In genomic region chr3:117122211-117122610, GRCm38 (mm10) we compare ENCODE assay signal across 13 mouse cellular contexts.
"Had no signal": no experiment of that assay in that cellular context is flagged by ENCODE, and none has a peak within 500 bp of the region (broad histone marks: within the 10 kb centered on the region; RNA-seq: fewer than 3 reads in every experiment).

No protein-coding gene starts in this region.

- H3K36me3 ChIP-seq: limb, embryonic 10.5 days; liver, embryonic 15.5 days; midbrain, embryonic 13.5 days had no signal

- H3K4me1 ChIP-seq: limb, embryonic 10.5 days; midbrain, embryonic 13.5 days had no signal

- H3K9ac ChIP-seq: liver, embryonic 15.5 days; midbrain, embryonic 13.5 days had no signal

- H3K27ac ChIP-seq: kidney, postnatal 0 days; limb, embryonic 10.5 days; liver, embryonic 15.5 days; midbrain, embryonic 13.5 days had no signal

- H3K9me3 ChIP-seq: limb, embryonic 10.5 days; liver, embryonic 15.5 days; midbrain, embryonic 13.5 days had no signal

- H3K27me3 ChIP-seq: liver, embryonic 15.5 days; midbrain, embryonic 13.5 days had no signal

- H3K4me2 ChIP-seq: liver, embryonic 11.5 days; liver, embryonic 15.5 days; midbrain, embryonic 13.5 days had no signal

- ATAC-seq: lung, postnatal 0 days; midbrain, embryonic 13.5 days had no signal

- H3K4me3 ChIP-seq: limb, embryonic 10.5 days; liver, embryonic 15.5 days; midbrain, embryonic 13.5 days had no signal

- DNase-seq: kidney, adult 11 months; kidney, adult 9 months; lung, adult 2 months; lung, postnatal 36 days; spleen, adult 18-20 months; thymus, adult 2 months; thymus, postnatal 25 days had no signal
